Mouse (Mus musculus): ENCODE results near the gene Ccdc106. TPM values are rescaled to one million over a fixed set of nuclear protein-coding genes. Genes with fewer than 3 reads are reported as not detected.

Gene Ccdc106
- polyA plus RNA-seq (2016; fragmentation: Nextera tagmentation; extraction: Ambion mirVana) = 11.0 and 12.8 TPM in 2 replicates

DNA sequence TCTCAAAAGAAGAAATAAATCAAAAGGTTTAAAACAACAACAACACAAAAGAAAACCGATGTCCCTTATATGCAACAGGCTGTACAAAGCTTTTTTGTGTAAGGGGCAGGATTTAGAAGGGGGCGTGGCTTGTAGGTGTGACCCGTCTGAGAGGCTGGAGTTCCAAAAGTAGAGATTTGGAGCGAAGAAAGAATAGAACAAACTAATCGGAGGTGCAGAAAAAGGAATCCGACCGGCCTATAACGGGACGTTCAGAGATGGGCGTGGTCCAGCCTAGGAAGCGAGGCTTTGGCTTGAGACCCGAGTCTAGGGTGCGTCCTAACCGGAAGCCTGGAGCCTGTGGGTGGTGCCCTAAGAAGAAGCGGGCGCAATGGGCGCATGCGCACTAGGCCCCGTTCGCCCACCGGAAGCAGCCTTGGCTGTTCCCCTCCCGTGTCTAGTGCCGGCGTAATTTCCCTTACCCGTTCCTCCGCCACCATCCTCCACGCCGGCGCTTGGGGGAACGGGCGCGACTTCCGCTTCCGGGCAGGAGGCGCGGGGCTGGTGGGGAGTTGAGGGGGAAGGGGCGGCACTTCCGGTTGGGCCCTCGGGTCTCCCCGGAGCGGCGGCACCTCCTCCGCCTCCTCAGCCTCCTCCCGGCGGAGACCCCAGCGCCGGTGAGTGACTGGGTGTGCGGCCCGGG, at the start of gene Ccdc106, which contains the start of gene Zfp865:
Gene Ccdc106 (plus strand): TSS at position 554 of the 682 bp plus-strand sequence.
Gene Zfp865 (plus strand): TSS at position 377 of the 682 bp plus-strand sequence.
- H3K9ac ChIP-seq = peak within 1 kb of the TSS; percentile 95
- no peaks in the 10 kb centered on the region for H3K9me3 ChIP-seq
- H3K4me1 ChIP-seq = peaks cover 23% of the 10 kb centered on the region
- WGBS = under 1% methylated on average over 47 of the region's 49 CpGs
- H3K27me3 ChIP-seq = no peaks in the 10 kb centered on the region
- peak; percentile 93 for ATAC-seq (ENCODE audit: low FRiP score)
- peak within 1 kb of the TSS; percentile 86 for H3K4me2 ChIP-seq
- peaks cover 37% of the 10 kb centered on the region for H3K36me3 ChIP-seq (replicated peaks)
- peak within 1 kb of the TSS; percentile 95 for H3K27ac ChIP-seq
- peak within 1 kb of the TSS; percentile 90 for H3K4me3 ChIP-seq (replicated peaks)

- Histone ChIP-seq H3K9ac (no peak within 1 kb of the TSS), H3K9me3 (no peaks in the 10 kb centered on the region), H3K36me3 (replicated peaks) (no peaks in the 10 kb centered on the region), H3K4me3 (replicated peaks) (no peak within 1 kb of the TSS), H3K4me2 (no peak within 1 kb of the TSS), H3K4me1 (no peaks in the 10 kb centered on the region), H3K27ac (no peak within 1 kb of the TSS), H3K27me3 (no peaks in the 10 kb centered on the region)
- ATAC-seq (ENCODE audit: low FRiP score) = no peak
- WGBS = 39% methylated on average over 6 of the region's 6 CpGs
Observed at GRCm38 (mm10) chr7:4971068-4971467, 49.3 kb upstream of the Ccdc106 start, which contains the start of gene Sbk3. Sbk3 (minus strand) TSS chr7:4971168.

- Histone ChIP-seq H3K4me2 (no peak overlapping the region), H3K9me3 (0 out of 2 replicates have a peak, but pooled peaks cover 1% of the 10 kb centered on the region), H3K36me3 (replicated peaks) (no peaks in the 10 kb centered on the region), H3K9ac (no peak overlapping the region), H3K27ac (no peak overlapping the region), H3K27me3 (no peaks in the 10 kb centered on the region), H3K4me3 (replicated peaks) (no peak overlapping the region), H3K4me1 (no peaks in the 10 kb centered on the region)
- no peak for ATAC-seq (ENCODE audit: low FRiP score)
- 28% methylated on average over 7 of the region's 7 CpGs for WGBS
Observed at GRCm38 (mm10) chr7:4971710-4972109, 48.6 kb upstream of the Ccdc106 start.

DNA sequence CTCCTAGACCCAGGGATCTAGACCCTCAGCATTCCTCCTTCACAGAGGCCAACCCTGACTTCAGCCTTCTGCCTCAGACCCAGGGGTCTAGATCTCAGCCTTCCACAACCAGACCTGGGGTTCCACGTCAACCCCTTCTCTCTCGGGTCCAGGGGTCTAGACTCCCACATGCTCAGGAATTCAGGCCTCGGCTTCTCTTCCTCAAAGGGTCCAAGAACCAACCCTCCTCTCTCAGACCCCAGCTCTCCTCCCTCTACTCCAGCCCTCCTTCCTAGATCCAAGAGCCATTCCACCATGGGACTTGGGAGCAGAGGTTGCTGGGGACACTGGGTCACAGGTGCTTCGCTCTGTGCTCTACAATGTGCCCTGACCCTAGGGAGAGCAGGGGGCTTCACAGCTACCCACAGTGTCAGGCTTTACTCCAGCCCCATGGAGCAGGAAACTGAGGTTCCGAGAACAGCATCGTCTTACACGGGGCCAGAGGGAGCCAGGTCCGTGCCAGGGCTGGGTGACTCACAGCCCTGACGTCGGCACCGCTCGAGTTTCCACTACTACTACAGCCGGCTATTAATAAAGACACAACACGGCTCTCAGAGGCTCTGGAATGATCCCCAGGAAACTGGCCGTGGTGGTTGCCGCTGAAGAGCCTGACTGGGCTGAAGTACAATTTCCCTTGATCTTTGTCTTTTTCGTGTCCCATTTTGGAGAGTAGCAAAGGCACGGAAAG, 47.9 kb upstream of the Ccdc106 start:
- Histone ChIP-seq H3K27me3 (no peaks in the 10 kb centered on the region), H3K9ac (no peak overlapping the region), H3K27ac (no peak overlapping the region), H3K9me3 (0 out of 2 replicates have a peak, but pooled peaks cover 4% of the 10 kb centered on the region), H3K4me3 (replicated peaks) (no peak overlapping the region), H3K36me3 (replicated peaks) (no peaks in the 10 kb centered on the region), H3K4me1 (no peaks in the 10 kb centered on the region), H3K4me2 (no peak overlapping the region)
- 79% methylated on average over 18 of the region's 18 CpGs for WGBS
- no peak for ATAC-seq (ENCODE audit: low FRiP score)

DNA sequence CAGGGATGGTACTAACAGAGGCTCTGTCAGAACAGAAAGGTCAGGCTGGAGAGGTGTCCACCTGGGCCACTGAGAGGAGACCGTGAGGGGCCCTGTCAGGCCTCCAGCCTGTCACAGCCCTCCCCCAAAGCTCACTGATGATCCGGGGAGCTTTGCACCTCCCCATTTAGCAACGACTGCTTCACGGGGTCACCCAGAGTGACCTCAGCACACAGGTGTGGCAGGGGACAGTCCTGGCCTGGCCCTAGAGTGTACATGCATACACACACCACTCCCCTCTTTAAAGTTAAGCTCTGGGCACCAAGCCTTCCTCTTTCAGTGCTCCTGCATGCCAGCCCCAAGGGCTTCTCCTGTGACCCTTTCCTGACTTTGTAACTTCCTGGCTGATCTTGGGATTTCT, 44.9 kb upstream of the Ccdc106 start:
- 63% methylated on average over 4 of the region's 4 CpGs for WGBS
- Histone ChIP-seq H3K4me2 (no peak overlapping the region), H3K9ac (no peak overlapping the region), H3K36me3 (replicated peaks) (no peaks in the 10 kb centered on the region), H3K27me3 (no peaks in the 10 kb centered on the region), H3K4me3 (replicated peaks) (no peak overlapping the region), H3K9me3 (0 out of 2 replicates have a peak, but pooled peaks cover 4% of the 10 kb centered on the region), H3K4me1 (no peaks in the 10 kb centered on the region), H3K27ac (no peak overlapping the region)
- no peak for ATAC-seq (ENCODE audit: low FRiP score)

DNA sequence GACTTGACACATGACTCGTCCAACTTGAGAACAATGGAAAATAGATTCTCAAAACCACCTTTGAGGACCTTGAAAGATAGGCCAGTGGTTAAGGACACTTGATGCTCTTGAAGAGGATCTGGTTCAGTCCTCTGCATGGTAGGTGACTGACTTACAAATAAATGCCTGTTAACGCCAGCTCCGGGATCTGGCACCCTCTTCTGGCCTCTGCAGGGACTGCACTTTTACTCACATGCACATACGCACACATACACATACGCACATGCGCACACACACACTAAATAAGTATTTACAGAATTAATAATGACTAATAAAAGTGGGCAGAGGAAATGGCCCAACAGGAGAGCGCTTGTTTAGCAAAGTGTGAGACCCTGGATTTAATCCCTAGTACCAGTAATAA, 43.5 kb upstream of the Ccdc106 start:
- 93% methylated on average over 7 of the region's 7 CpGs for WGBS
- Histone ChIP-seq H3K4me1 (no peaks in the 10 kb centered on the region), H3K4me3 (replicated peaks) (no peak overlapping the region), H3K36me3 (replicated peaks) (no peaks in the 10 kb centered on the region), H3K9me3 (0 out of 2 replicates have a peak, but pooled peaks cover 4% of the 10 kb centered on the region), H3K4me2 (no peak overlapping the region), H3K27ac (no peak overlapping the region), H3K9ac (no peak overlapping the region), H3K27me3 (no peaks in the 10 kb centered on the region)
- ATAC-seq (ENCODE audit: low FRiP score) = no peak

GRCm38 (mm10) chr7:4988250-4988649, 32.1 kb upstream of the Ccdc106 start:
- peaks cover 6% of the 10 kb centered on the region for H3K4me1 ChIP-seq
- peaks cover 16% of the 10 kb centered on the region for H3K27me3 ChIP-seq
- H3K9me3 ChIP-seq = 0 out of 2 replicates have a peak, but pooled peaks cover 5% of the 10 kb centered on the region
- peaks cover 24% of the 10 kb centered on the region for H3K36me3 ChIP-seq (replicated peaks)
- ATAC-seq (ENCODE audit: low FRiP score) = no peak
- no peak overlapping the region for H3K4me3 ChIP-seq (replicated peaks)
- 73% methylated on average over 2 of the region's 2 CpGs for WGBS
- no peak overlapping the region for H3K27ac ChIP-seq
- H3K9ac ChIP-seq = no peak overlapping the region
- no peak overlapping the region for H3K4me2 ChIP-seq

DNA sequence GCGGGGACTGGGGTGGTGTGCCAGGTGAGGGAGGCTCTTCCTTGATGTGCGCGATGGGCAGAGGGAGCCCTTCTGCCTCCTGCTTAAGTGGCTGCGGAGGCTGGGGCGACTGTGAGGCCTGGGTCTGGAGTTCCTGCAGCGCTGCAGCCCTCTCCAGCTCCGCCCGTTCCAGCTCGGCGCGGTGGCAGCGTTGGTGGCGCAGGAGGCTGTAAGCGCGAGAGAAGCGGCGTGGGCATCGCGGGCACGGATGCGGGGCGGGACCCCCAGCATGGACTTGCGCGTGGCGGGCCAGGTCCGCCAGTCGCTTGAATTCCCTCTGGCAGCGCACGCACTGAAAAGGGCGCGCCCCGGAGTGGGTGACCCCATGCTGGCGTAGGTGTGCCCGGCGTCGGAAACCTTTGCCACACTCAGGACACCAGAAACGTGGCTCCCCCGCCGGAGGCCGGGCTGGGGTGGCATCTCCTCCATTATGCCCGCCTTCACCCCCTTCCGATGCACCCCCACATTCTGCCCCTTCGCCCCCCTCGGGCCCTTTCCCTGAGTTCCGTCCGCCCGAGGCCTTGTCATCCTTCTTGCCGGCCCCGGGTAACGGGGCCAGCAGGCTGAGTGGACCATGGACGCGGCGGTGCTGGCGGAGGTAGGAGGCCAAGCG, 26.9 kb upstream of the Ccdc106 start:
- no peak overlapping the region for H3K27ac ChIP-seq

GRCm38 (mm10) chr7:4993999-4994788, 26.2 kb upstream of the Ccdc106 start:
- Histone ChIP-seq H3K36me3 (replicated peaks) (peaks cover 37% of the 10 kb centered on the region), H3K4me3 (replicated peaks) (peak overlapping the region; percentile 68), H3K4me2 (peak overlapping the region; percentile 82), H3K4me1 (peaks cover 36% of the 10 kb centered on the region), H3K9ac (peak overlapping the region; percentile 33; the same call in 1 of the 2 replicates), H3K9me3 (peaks cover 18% of the 10 kb centered on the region; the same call in 1 of the 2 replicates), H3K27me3 (peaks cover 25% of the 10 kb centered on the region), H3K27ac (no peak overlapping the region)
- ATAC-seq (ENCODE audit: low FRiP score) = no peak
- 51% methylated on average over 53 of the region's 59 CpGs for WGBS

More for the DNA sequence above, 26.9 kb upstream of the Ccdc106 start:
- H3K9ac ChIP-seq = peak overlapping the region; percentile 33; the same call in 1 of the 2 replicates
- H3K9me3 ChIP-seq = peaks cover 18% of the 10 kb centered on the region; the same call in 1 of the 2 replicates
- peaks cover 25% of the 10 kb centered on the region for H3K27me3 ChIP-seq
- H3K4me3 ChIP-seq (replicated peaks) = peak overlapping the region; percentile 68
- no peak for ATAC-seq (ENCODE audit: low FRiP score)
- peaks cover 37% of the 10 kb centered on the region for H3K36me3 ChIP-seq (replicated peaks)
- peaks cover 36% of the 10 kb centered on the region for H3K4me1 ChIP-seq
- H3K4me2 ChIP-seq = peak overlapping the region; percentile 82
- 36% methylated on average over 46 of the region's 55 CpGs for WGBS

- peak overlapping the region; percentile 82 for H3K4me2 ChIP-seq
- peak overlapping the region; percentile 90 for H3K9ac ChIP-seq
- ATAC-seq (ENCODE audit: low FRiP score) = no peak
- peaks cover 17% of the 10 kb centered on the region; the same call in 1 of the 2 replicates for H3K9me3 ChIP-seq
- WGBS = 8% methylated on average over 15 of the region's 19 CpGs
- H3K4me3 ChIP-seq (replicated peaks) = peak overlapping the region; percentile 68
- H3K27ac ChIP-seq = peak overlapping the region; percentile 47; the same call in 1 of the 2 replicates
- H3K27me3 ChIP-seq = peaks cover 25% of the 10 kb centered on the region
- peaks cover 37% of the 10 kb centered on the region for H3K36me3 ChIP-seq (replicated peaks)
- peaks cover 36% of the 10 kb centered on the region for H3K4me1 ChIP-seq
Observed at GRCm38 (mm10) chr7:4995268-4996002, 24.9 kb upstream of the Ccdc106 start.
